Mouse (Mus musculus) intestine, embryonic 16.5 days (tissue): ENCODE data around the gene Otud1. TPM values are rescaled to one million over a fixed set of nuclear protein-coding genes. Genes with fewer than 3 reads are reported as not detected.

Experiments
- ATAC-seq: fragments of 200-750 bp; cut with Nextera tagmentation; 2 replicates; pipeline ENCODE4 v1.8.0; 2017; ENCODE audit warnings: moderate TSS enrichment, moderate library complexity
- H3K27ac ChIP-seq: fragments of 300-500 bp; sonication (generic); 2 replicates; pipeline ENCODE4 v1.5.1; 2014; ENCODE audit warnings: mild to moderate bottlenecking, low read length
- H3K27me3 ChIP-seq: fragments of 300-500 bp; sonication (generic); replicated peaks from 2 replicates; pipeline ENCODE4 v1.6.1; 2014; ENCODE audit warnings: low read length, control low read depth, mixed read lengths; ENCODE audit not compliant: control insufficient read depth, insufficient read depth
- H3K36me3 ChIP-seq: fragments of 300-500 bp; sonication (generic); 2 replicates; pipeline ENCODE4 v1.6.1; 2014; ENCODE audit warnings: low read length, control low read depth; ENCODE audit not compliant: control insufficient read depth, insufficient read depth
- H3K4me1 ChIP-seq: fragments of 300-500 bp; sonication (generic); 2 replicates; pipeline ENCODE4 v1.6.1; 2014; ENCODE audit warnings: low read length, control low read depth, mixed read lengths; ENCODE audit not compliant: control insufficient read depth, insufficient read depth
- H3K4me2 ChIP-seq: fragments of 300-500 bp; sonication (generic); 2 replicates; pipeline ENCODE4 v1.6.1; 2014; ENCODE audit warnings: low read depth, low read length, control low read depth
- H3K4me3 ChIP-seq: fragments of 300-500 bp; sonication (generic); 2 replicates; pipeline ENCODE4 v1.5.1; 2014; ENCODE audit warnings: mild to moderate bottlenecking, low read length
- H3K9ac ChIP-seq: fragments of 300-500 bp; sonication (generic); 2 replicates; pipeline ENCODE4 v1.6.1; 2014; ENCODE audit warnings: low read depth, low read length
- H3K9me3 ChIP-seq: fragments of 300-500 bp; sonication (generic); 2 replicates; pipeline ENCODE4 v1.6.1; 2016; ENCODE audit warnings: low read length, control low read depth; ENCODE audit not compliant: control insufficient read depth
- WGBS: fragments of 180-500 bp; shearing (Covaris S2); extraction: QIAGEN DNeasy Blood & Tissue Kit; methylation state at CpG from one replicate; pipeline ENCODE4 v1.1.7; 2014; 5-methylcytosine and 5-hydroxymethylcytosine counted together
- polyA plus RNA-seq: library from polyadenylated mRNA; unstranded; fragments of >200 nt; fragmentation: Nextera tagmentation; extraction: Ambion mirVana; gene quantifications from 2 replicates; pipeline ENCODE4 v1.2.1, GENCODE M21; 2015

Gene Otud1
- polyA plus RNA-seq, 1 experiment from 2014 or later: 0.45 TPM

- H3K36me3 ChIP-seq: no peaks in the 10 kb centered on the region
- H3K9ac ChIP-seq: no peak overlapping the region
- no peak overlapping the region for H3K4me3 ChIP-seq
- no peak overlapping the region for H3K27ac ChIP-seq
- H3K4me1 ChIP-seq: no peaks in the 10 kb centered on the region
- no peak overlapping the region for H3K4me2 ChIP-seq
- no peak for ATAC-seq
- WGBS: 61% methylated on average over 4 of the region's 4 CpGs
- no peaks in the 10 kb centered on the region for H3K9me3 ChIP-seq
- no peaks in the 10 kb centered on the region for H3K27me3 ChIP-seq
Observed at GRCm38 (mm10) chr2:19646144-19646543, 11.4 kb upstream of the Otud1 start.

- no peaks in the 10 kb centered on the region for H3K27me3 ChIP-seq
- no peak for ATAC-seq
- WGBS: 18% methylated on average over 1 of the region's 1 CpGs
Observed at GRCm38 (mm10) chr2:19646910-19647309, 10.6 kb upstream of the Otud1 start.

GRCm38 (mm10) chr2:19656436-19656835 is 1.1 kb upstream of the Otud1 start:
- Histone ChIP-seq H3K4me1 (peaks cover 8% of the 10 kb centered on the region; the same call in 1 of the 2 replicates), H3K27me3 (0 out of 2 replicates have a peak, but pooled peaks cover 5% of the 10 kb centered on the region), H3K9me3 (no peaks in the 10 kb centered on the region), H3K27ac (no peak overlapping the region), H3K4me3 (peak overlapping the region; percentile 77; the same call in 1 of the 2 replicates), H3K36me3 (no peaks in the 10 kb centered on the region), H3K9ac (no peak overlapping the region), H3K4me2 (peak overlapping the region; percentile 93; the same call in 1 of the 2 replicates)
- WGBS: 23% methylated on average over 5 of the region's 5 CpGs
- no peak for ATAC-seq

More at GRCm38 (mm10) chr2:19646910-19647309, 10.6 kb upstream of the Otud1 start:
- Histone ChIP-seq H3K4me2 (no peak overlapping the region), H3K27ac (no peak overlapping the region), H3K9ac (no peak overlapping the region), H3K36me3 (no peaks in the 10 kb centered on the region), H3K4me1 (no peaks in the 10 kb centered on the region), H3K9me3 (no peaks in the 10 kb centered on the region), H3K4me3 (no peak overlapping the region)

- Histone ChIP-seq H3K9ac (peak overlapping the region; percentile 80), H3K27ac (peak overlapping the region; percentile 91), H3K4me3 (peak overlapping the region; percentile 77), H3K9me3 (no peaks in the 10 kb centered on the region), H3K36me3 (no peaks in the 10 kb centered on the region), H3K27me3 (0 out of 2 replicates have a peak, but pooled peaks cover 5% of the 10 kb centered on the region), H3K4me1 (peaks cover 8% of the 10 kb centered on the region; the same call in 1 of the 2 replicates), H3K4me2 (peak overlapping the region; percentile 90)
- peak; percentile 90 for ATAC-seq
- under 1% methylated on average over 81 of the region's 108 CpGs for WGBS
Observed at GRCm38 (mm10) chr2:19657881-19658589, 483 bp downstream of the Otud1 start.

- H3K27me3 ChIP-seq: 0 out of 2 replicates have a peak, but pooled peaks cover 5% of the 10 kb centered on the region
- H3K27ac ChIP-seq: no peak overlapping the region; the same call in 1 of the 2 replicates
- H3K4me2 ChIP-seq: peak overlapping the region; percentile 90
- H3K4me1 ChIP-seq: peaks cover 8% of the 10 kb centered on the region; the same call in 1 of the 2 replicates
- peak overlapping the region; percentile 77 for H3K4me3 ChIP-seq
- no peaks in the 10 kb centered on the region for H3K9me3 ChIP-seq
- no peak for ATAC-seq
- WGBS: 3% methylated on average over 49 of the region's 49 CpGs
- H3K36me3 ChIP-seq: no peaks in the 10 kb centered on the region
- peak overlapping the region; percentile 80 for H3K9ac ChIP-seq
Observed at GRCm38 (mm10) chr2:19658661-19659384, 1.3 kb downstream of the Otud1 start.

- Histone ChIP-seq H3K4me2 (no peak overlapping the region), H3K9ac (no peak overlapping the region), H3K9me3 (no peaks in the 10 kb centered on the region), H3K4me1 (peaks cover 8% of the 10 kb centered on the region; the same call in 1 of the 2 replicates), H3K27ac (no peak overlapping the region), H3K4me3 (no peak overlapping the region), H3K36me3 (no peaks in the 10 kb centered on the region), H3K27me3 (0 out of 2 replicates have a peak, but pooled peaks cover 5% of the 10 kb centered on the region)
- ATAC-seq: no peak
Observed at GRCm38 (mm10) chr2:19660875-19661274, 3.3 kb downstream of the Otud1 start.

- H3K4me2 ChIP-seq: no peak overlapping the region
- WGBS: 80% methylated on average over 4 of the region's 4 CpGs
- no peak overlapping the region for H3K27ac ChIP-seq
- H3K36me3 ChIP-seq: no peaks in the 10 kb centered on the region
- peaks cover 8% of the 10 kb centered on the region; the same call in 1 of the 2 replicates for H3K4me1 ChIP-seq
- H3K9me3 ChIP-seq: no peaks in the 10 kb centered on the region
- no peak overlapping the region for H3K9ac ChIP-seq
- ATAC-seq: no peak
- H3K27me3 ChIP-seq: 0 out of 2 replicates have a peak, but pooled peaks cover 5% of the 10 kb centered on the region
- H3K4me3 ChIP-seq: no peak overlapping the region
Observed at GRCm38 (mm10) chr2:19663146-19663848, 5.7 kb downstream of the Otud1 start.

- no peak overlapping the region for H3K4me3 ChIP-seq
- no peaks in the 10 kb centered on the region for H3K9me3 ChIP-seq
- no peak for ATAC-seq
- no peak overlapping the region for H3K9ac ChIP-seq
- WGBS: 58% methylated on average over 6 of the region's 6 CpGs
- no peak overlapping the region for H3K4me2 ChIP-seq
- no peak overlapping the region for H3K27ac ChIP-seq
- 0 out of 2 replicates have a peak, but pooled peaks cover 3% of the 10 kb centered on the region for H3K27me3 ChIP-seq
- 0 out of 2 replicates have a peak, but pooled peaks cover 3% of the 10 kb centered on the region for H3K4me1 ChIP-seq
- no peaks in the 10 kb centered on the region for H3K36me3 ChIP-seq
Observed at GRCm38 (mm10) chr2:19664147-19664546, 6.6 kb downstream of the Otud1 start.
